ENCODE assay signal across 8 mouse cellular contexts in the genomic region with DNA sequence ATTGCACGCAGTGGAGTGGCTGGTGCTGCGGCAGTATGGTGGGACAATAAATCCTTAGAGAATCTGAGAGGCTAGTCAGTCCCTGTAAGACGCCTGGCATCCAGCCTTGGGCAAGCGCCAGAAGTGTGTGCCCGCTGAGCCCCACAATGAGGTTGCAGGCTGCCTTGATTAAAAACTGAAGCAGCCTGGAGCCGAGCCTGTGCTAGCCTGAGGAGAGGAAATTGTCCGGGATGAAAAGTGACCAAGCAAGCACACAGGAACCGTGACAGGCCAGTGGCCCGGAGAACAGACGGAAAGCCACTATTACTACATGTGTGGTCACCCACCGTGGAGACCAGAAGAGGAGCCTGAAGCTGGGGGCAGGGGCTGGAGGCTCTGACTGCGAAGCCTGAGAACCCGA. TPM values are rescaled to one million over a fixed set of nuclear protein-coding genes. Genes with fewer than 3 reads are reported as not detected.
DNase-seq lines count a peak whose midpoint lies in the region; ATAC-seq lines count a peak whose summit lies in the region.

No protein-coding gene starts in this region.

- H3K4me3 ChIP-seq in hindbrain, embryonic 14.5 days (replicated peaks; ENCODE audit: low read length) = no peak overlapping the region
- H3K4me3 ChIP-seq in neural tube, embryonic 12.5 days = no peak overlapping the region

- H3K4me1 ChIP-seq in hindbrain, embryonic 14.5 days (replicated peaks; ENCODE audit: control insufficient read depth, insufficient read depth, low read length) = 0 out of 2 replicates have a peak, but pooled peaks cover 6% of the 10 kb centered on the region
- peaks cover 14% of the 10 kb centered on the region for H3K4me1 ChIP-seq in neural tube, embryonic 12.5 days

- no peaks in the 10 kb centered on the region for H3K27me3 ChIP-seq in hindbrain, embryonic 14.5 days (ENCODE audit: control insufficient read depth, insufficient read depth, low read length)
- no peaks in the 10 kb centered on the region for H3K27me3 ChIP-seq in neural tube, embryonic 12.5 days (replicated peaks)

- H3K9me3 ChIP-seq in hindbrain, embryonic 14.5 days (ENCODE audit: control insufficient read depth, low read length) = no peaks in the 10 kb centered on the region
- H3K9me3 ChIP-seq in neural tube, embryonic 12.5 days = no peaks in the 10 kb centered on the region

- H3K36me3 ChIP-seq in hindbrain, embryonic 14.5 days (replicated peaks; ENCODE audit: control insufficient read depth, insufficient read depth) = no peaks in the 10 kb centered on the region
- H3K36me3 ChIP-seq in neural tube, embryonic 12.5 days = peaks cover 3% of the 10 kb centered on the region; the same call in 1 of the 2 replicates

- H3K4me2 ChIP-seq in hindbrain, embryonic 14.5 days (replicated peaks) = no peak overlapping the region
- H3K4me2 ChIP-seq in neural tube, embryonic 12.5 days (replicated peaks) = no peak overlapping the region

- H3K9ac ChIP-seq in hindbrain, embryonic 14.5 days = no peak overlapping the region
- no peak overlapping the region for H3K9ac ChIP-seq in neural tube, embryonic 12.5 days

- H3K27ac ChIP-seq in hindbrain, embryonic 14.5 days = peak overlapping the region; percentile 11; the same call in 1 of the 2 replicates
- no peak overlapping the region for H3K27ac ChIP-seq in neural tube, embryonic 12.5 days

- 40% methylated on average over 13 of the region's 13 CpGs for WGBS in hindbrain, embryonic 14.5 days
- 56% methylated on average over 13 of the region's 13 CpGs for WGBS in neural tube, embryonic 12.5 days

- intact Hi-C loops in heart, postnatal 10 days (cut with DNase I) = no loop called here

- no peak for ATAC-seq in frontal cortex, adult (ENCODE audit: low TSS enrichment)
- ATAC-seq in hindbrain, embryonic 14.5 days (ENCODE audit: low FRiP score) = peak; percentile 74; the same call in 1 of the 2 replicates
- peak; percentile 74; the same call in 1 of the 2 replicates for ATAC-seq in neural tube, embryonic 12.5 days (ENCODE audit: low FRiP score, low read depth)
- no peak; the same call in 1 of the 2 replicates for ATAC-seq in megakaryocyte progenitor cell, adult 5-6 weeks (replicated peaks; ENCODE audit: poor library complexity)

- DNase-seq in frontal cortex, postnatal 10 days (ENCODE audit: low spot score in 2 of 2) = peak; percentile 60 to 61
- DNase-seq in testis, postnatal 10 days (ENCODE audit: low spot score) = peak; percentile 62
- no peak for DNase-seq in testis, postnatal 14 days (ENCODE audit: low spot score)
- DNase-seq in hindbrain, embryonic 14.5 days (ENCODE audit: low spot score) = peak; percentile 71
- no peak for DNase-seq in heart, postnatal 10 days

RNA-seq across cellular contexts. Expression of a gene that starts 14.6 kb away (rescaled TPM):
- 11.9 and 13.7 TPM in 2 replicates for polyA plus RNA-seq in hindbrain, embryonic 14.5 days (2014; fragmentation: Nextera tagmentation; extraction: Ambion mirVana)
- 37.0 and 44.8 TPM in 2 replicates for polyA plus RNA-seq in neural tube, embryonic 12.5 days (2016; fragmentation: Nextera tagmentation; extraction: Ambion mirVana)
- 10 to 100 TPM; 25.7 to 26.9 TPM for total RNA-seq in heart, postnatal 10 days (2021)
- total RNA-seq in megakaryocyte progenitor cell, adult 5-6 weeks (2015) = 499 and 542 TPM in 2 replicates
- 712 and 803 TPM in 2 replicates for total RNA-seq in megakaryocyte progenitor cell, adult 5-6 weeks (2017)

RNA-seq across cellular contexts. Expression of a gene that starts 36.1 kb away (rescaled TPM):
- 21.2 and 21.8 TPM in 2 replicates for polyA plus RNA-seq in hindbrain, embryonic 14.5 days (2014; fragmentation: Nextera tagmentation; extraction: Ambion mirVana)
- polyA plus RNA-seq in neural tube, embryonic 12.5 days (2016; fragmentation: Nextera tagmentation; extraction: Ambion mirVana) = 22.3 and 24.6 TPM in 2 replicates
- 10 to 100 TPM; 34.5 to 37.8 TPM for total RNA-seq in heart, postnatal 10 days (2021)
- 29.1 and 31.1 TPM in 2 replicates for total RNA-seq in megakaryocyte progenitor cell, adult 5-6 weeks (2015)
- total RNA-seq in megakaryocyte progenitor cell, adult 5-6 weeks (2017) = 43.1 and 46.2 TPM in 2 replicates

Comparison
In these comparisons a context has a peak if more than half of its experiments do, and no peak if none do; other contexts are left out.
1. DNase-seq: peak in frontal cortex, postnatal 10 days (2 of 2), testis, postnatal 10 days (single experiment) and hindbrain, embryonic 14.5 days (single experiment); none in testis, postnatal 14 days (single experiment) and heart, postnatal 10 days (0 of 2).
2. ATAC-seq: peak in hindbrain, embryonic 14.5 days (single experiment) and neural tube, embryonic 12.5 days (single experiment); none in frontal cortex, adult (single experiment) and megakaryocyte progenitor cell, adult 5-6 weeks (single experiment).
3. RNA of a gene that starts 14.6 kb away (total RNA-seq): 499 to 803 TPM in megakaryocyte progenitor cell, adult 5-6 weeks; 25.7 to 26.9 TPM in heart, postnatal 10 days; every median in the first group is over 10 times any median in the second.